Mouse (Mus musculus) stomach, embryonic 15.5 days (tissue): Measurements from ENCODE around the gene Gm17482. TPM values are rescaled to one million over a fixed set of nuclear protein-coding genes. Genes with fewer than 3 reads are reported as not detected.

ENCODE experiments used
- ATAC-seq: fragments of 200-750 bp; cut with Nextera tagmentation; 2 replicates; pipeline ENCODE4 v1.8.0; 2017; ENCODE audit warnings: low read depth, moderate number of reproducible peaks, moderate TSS enrichment; ENCODE audit not compliant: insufficient read depth, low FRiP score
- H3K27ac ChIP-seq: fragments of 300-500 bp; sonication (generic); 2 replicates; pipeline ENCODE4 v1.5.1; 2015; ENCODE audit warnings: mild to moderate bottlenecking, inconsistent platforms
- H3K27me3 ChIP-seq: fragments of 300-500 bp; sonication (generic); replicated peaks from 2 replicates; pipeline ENCODE4 v1.6.1; 2015; ENCODE audit warnings: inconsistent platforms
- H3K36me3 ChIP-seq: fragments of 300-500 bp; sonication (generic); 2 replicates; pipeline ENCODE4 v1.6.1; 2015; ENCODE audit warnings: inconsistent platforms
- H3K4me1 ChIP-seq: fragments of 300-500 bp; sonication (generic); 2 replicates; pipeline ENCODE4 v1.6.1; 2015; ENCODE audit warnings: inconsistent platforms
- H3K4me2 ChIP-seq: fragments of 300-500 bp; sonication (generic); 2 replicates; pipeline ENCODE4 v1.6.1; 2015; ENCODE audit warnings: mild to moderate bottlenecking, inconsistent platforms
- H3K4me3 ChIP-seq: fragments of 300-500 bp; sonication (generic); replicated peaks from 2 replicates; pipeline ENCODE4 v1.5.1; 2015; ENCODE audit warnings: inconsistent platforms
- H3K9ac ChIP-seq: fragments of 300-500 bp; sonication (generic); 2 replicates; pipeline ENCODE4 v1.6.1; 2015; ENCODE audit warnings: inconsistent platforms
- H3K9me3 ChIP-seq: fragments of 300-500 bp; sonication (generic); 2 replicates; pipeline ENCODE4 v1.6.1; 2016; ENCODE audit warnings: inconsistent platforms
- WGBS: fragments of 180-500 bp; shearing (Covaris S2); methylation state at CpG from one replicate; pipeline ENCODE4 v1.1.7; 2015; 5-methylcytosine and 5-hydroxymethylcytosine counted together
- polyA plus RNA-seq: library from polyadenylated mRNA; unstranded; fragments of >200 nt; fragmentation: Nextera tagmentation; extraction: Ambion mirVana; gene quantifications from 2 replicates; pipeline ENCODE4 v1.2.1, GENCODE M21; 2015

The Gm17482 gene
- polyA plus RNA-seq, 1 experiment from 2014 or later = not detected

GRCm38 (mm10) chr6:115251531-115251985, 24.4 kb downstream of the Gm17482 start:
- Histone ChIP-seq H3K4me1 (peaks cover 5% of the 10 kb centered on the region; the same call in 1 of the 2 replicates), H3K4me2 (peak overlapping the region; percentile 50), H3K4me3 (peak overlapping the region; percentile 10), H3K36me3 (no peaks in the 10 kb centered on the region), H3K9ac (no peak overlapping the region), H3K9me3 (no peaks in the 10 kb centered on the region), H3K27ac (no peak overlapping the region), H3K27me3 (no peaks in the 10 kb centered on the region)
- 8% methylated on average over 13 of the region's 13 CpGs for WGBS
- peak; percentile 27; the same call in 1 of the 2 replicates for ATAC-seq

- Histone ChIP-seq H3K4me2 (peak within 1 kb of the TSS; percentile 50), H3K9me3 (no peaks in the 10 kb centered on the region), H3K27me3 (no peaks in the 10 kb centered on the region), H3K4me1 (peaks cover 5% of the 10 kb centered on the region; the same call in 1 of the 2 replicates), H3K36me3 (no peaks in the 10 kb centered on the region), H3K9ac (no peak within 1 kb of the TSS), H3K4me3 (peak within 1 kb of the TSS; percentile 10), H3K27ac (no peak within 1 kb of the TSS)
- no peak for ATAC-seq
- 42% methylated on average over 7 of the region's 10 CpGs for WGBS
Observed at GRCm38 (mm10) chr6:115252099-115252873, 25.1 kb downstream of the Gm17482 start, which contains the start of gene Timp4. Timp4 (minus strand) TSS chr6:115252205.

- no peak overlapping the region for H3K4me2 ChIP-seq
- H3K36me3 ChIP-seq = no peaks in the 10 kb centered on the region
- no peak overlapping the region for H3K27ac ChIP-seq
- H3K9me3 ChIP-seq = no peaks in the 10 kb centered on the region
- WGBS = 61% methylated on average over 3 of the region's 3 CpGs
- H3K4me3 ChIP-seq = no peak overlapping the region
- ATAC-seq = no peak
- no peaks in the 10 kb centered on the region for H3K27me3 ChIP-seq
- H3K4me1 ChIP-seq = peaks cover 5% of the 10 kb centered on the region; the same call in 1 of the 2 replicates
- H3K9ac ChIP-seq = no peak overlapping the region
Observed at GRCm38 (mm10) chr6:115255171-115255570, 28.0 kb downstream of the Gm17482 start.

- Histone ChIP-seq H3K9ac (no peak overlapping the region), H3K27me3 (no peaks in the 10 kb centered on the region), H3K27ac (no peak overlapping the region), H3K4me2 (no peak overlapping the region), H3K4me3 (no peak overlapping the region), H3K36me3 (no peaks in the 10 kb centered on the region), H3K9me3 (no peaks in the 10 kb centered on the region), H3K4me1 (no peaks in the 10 kb centered on the region)
- no peak for ATAC-seq
- 86% methylated on average over 3 of the region's 3 CpGs for WGBS
Observed at GRCm38 (mm10) chr6:115260507-115260906, 33.4 kb downstream of the Gm17482 start.

GRCm38 (mm10) chr6:115266791-115267190, 39.6 kb downstream of the Gm17482 start:
- H3K9ac ChIP-seq = no peak overlapping the region
- H3K4me1 ChIP-seq = peaks cover 3% of the 10 kb centered on the region; the same call in 1 of the 2 replicates
- H3K4me2 ChIP-seq = no peak overlapping the region
- no peaks in the 10 kb centered on the region for H3K36me3 ChIP-seq
- ATAC-seq = no peak
- WGBS = 71% methylated on average over 5 of the region's 5 CpGs
- H3K9me3 ChIP-seq = no peaks in the 10 kb centered on the region
- H3K27me3 ChIP-seq = no peaks in the 10 kb centered on the region
- no peak overlapping the region for H3K4me3 ChIP-seq
- no peak overlapping the region for H3K27ac ChIP-seq

GRCm38 (mm10) chr6:115267916-115268315, 40.8 kb downstream of the Gm17482 start:
- 51% methylated on average over 2 of the region's 2 CpGs for WGBS
- no peaks in the 10 kb centered on the region for H3K9me3 ChIP-seq
- H3K4me1 ChIP-seq = peaks cover 7% of the 10 kb centered on the region; the same call in 1 of the 2 replicates
- peak; percentile 54; the same call in 1 of the 2 replicates for ATAC-seq
- H3K36me3 ChIP-seq = no peaks in the 10 kb centered on the region
- H3K4me2 ChIP-seq = no peak overlapping the region
- no peak overlapping the region for H3K9ac ChIP-seq
- H3K27me3 ChIP-seq = no peaks in the 10 kb centered on the region
- no peak overlapping the region for H3K27ac ChIP-seq
- H3K4me3 ChIP-seq = no peak overlapping the region

GRCm38 (mm10) chr6:115268551-115269385, 41.6 kb downstream of the Gm17482 start:
- Histone ChIP-seq H3K4me2 (no peak overlapping the region), H3K27me3 (no peaks in the 10 kb centered on the region), H3K9me3 (no peaks in the 10 kb centered on the region), H3K36me3 (no peaks in the 10 kb centered on the region), H3K4me1 (peaks cover 7% of the 10 kb centered on the region; the same call in 1 of the 2 replicates), H3K9ac (no peak overlapping the region), H3K4me3 (no peak overlapping the region), H3K27ac (no peak overlapping the region)
- ATAC-seq = no peak
- 80% methylated on average over 10 of the region's 10 CpGs for WGBS

GRCm38 (mm10) chr6:115269561-115269960, 42.4 kb downstream of the Gm17482 start:
- ATAC-seq = no peak
- Histone ChIP-seq H3K4me2 (no peak overlapping the region), H3K9ac (no peak overlapping the region), H3K27ac (no peak overlapping the region), H3K27me3 (no peaks in the 10 kb centered on the region), H3K36me3 (no peaks in the 10 kb centered on the region), H3K4me1 (peaks cover 7% of the 10 kb centered on the region; the same call in 1 of the 2 replicates), H3K4me3 (no peak overlapping the region), H3K9me3 (no peaks in the 10 kb centered on the region)
- 69% methylated on average over 5 of the region's 5 CpGs for WGBS

- no peak overlapping the region for H3K4me3 ChIP-seq
- H3K36me3 ChIP-seq = no peaks in the 10 kb centered on the region
- H3K4me2 ChIP-seq = no peak overlapping the region
- H3K27ac ChIP-seq = no peak overlapping the region
- H3K4me1 ChIP-seq = peaks cover 7% of the 10 kb centered on the region; the same call in 1 of the 2 replicates
- no peaks in the 10 kb centered on the region for H3K9me3 ChIP-seq
- H3K9ac ChIP-seq = no peak overlapping the region
- no peaks in the 10 kb centered on the region for H3K27me3 ChIP-seq
- 52% methylated on average over 2 of the region's 2 CpGs for whole genome bisulfite sequencing
- ATAC-seq = no peak
Observed at GRCm38 (mm10) chr6:115270085-115270484, 42.9 kb downstream of the Gm17482 start.

- Histone ChIP-seq H3K27me3 (no peaks in the 10 kb centered on the region), H3K4me1 (peaks cover 7% of the 10 kb centered on the region; the same call in 1 of the 2 replicates), H3K4me2 (no peak overlapping the region), H3K36me3 (no peaks in the 10 kb centered on the region), H3K27ac (no peak overlapping the region), H3K4me3 (no peak overlapping the region), H3K9me3 (no peaks in the 10 kb centered on the region), H3K9ac (no peak overlapping the region)
- no peak for ATAC-seq
- WGBS = 77% methylated on average over 3 of the region's 3 CpGs
Observed at GRCm38 (mm10) chr6:115271326-115271725, 44.2 kb downstream of the Gm17482 start.

GRCm38 (mm10) chr6:115271866-115272271, 44.7 kb downstream of the Gm17482 start:
- H3K4me2 ChIP-seq = no peak overlapping the region
- ATAC-seq = 0 out of 2 replicates have a peak, but pooled peaks have one; percentile 45
- no peak overlapping the region for H3K9ac ChIP-seq
- 13% methylated on average over 4 of the region's 4 CpGs for WGBS
- no peak overlapping the region for H3K27ac ChIP-seq
- H3K36me3 ChIP-seq = no peaks in the 10 kb centered on the region
- peaks cover 7% of the 10 kb centered on the region; the same call in 1 of the 2 replicates for H3K4me1 ChIP-seq
- H3K27me3 ChIP-seq = no peaks in the 10 kb centered on the region
- H3K4me3 ChIP-seq = no peak overlapping the region
- H3K9me3 ChIP-seq = no peaks in the 10 kb centered on the region
